ENCODE assay signal across 13 mouse cellular contexts in genomic region chr13:94211236-94212119, GRCm38 (mm10).
DNase-seq lines count a peak whose midpoint lies in the region; ATAC-seq and TF ChIP-seq lines count a peak whose summit lies in the region.
"Had no signal": no experiment of that assay in that cellular context is flagged by ENCODE, and none has a peak within 500 bp of the region (broad histone marks: within the 10 kb centered on the region; RNA-seq: fewer than 3 reads in every experiment).

No protein-coding gene starts in this region.

- no peak overlapping the region for H3K4me3 ChIP-seq in lung, embryonic 14.5 days (ENCODE audit: low read depth, low read length)
- no peak overlapping the region for H3K4me3 ChIP-seq in embryonic facial prominence, embryonic 14.5 days (ENCODE audit: low read depth, low read length)
- no peak overlapping the region for H3K4me3 ChIP-seq in forebrain, embryonic 15.5 days
- no peak overlapping the region for H3K4me3 ChIP-seq in limb, embryonic 12.5 days (replicated peaks)
- H3K4me3 ChIP-seq: gastrocnemius, adult 2 months; heart, embryonic 13.5 days had no signal

- DNase-seq in lung, embryonic 14.5 days, result peak; percentile 80
- no peak for DNase-seq in lung, postnatal 14 days
- DNase-seq in embryonic facial prominence, embryonic 14.5 days (ENCODE audit: low spot score), result peak; percentile 72
- no peak for DNase-seq in spleen, postnatal 4 days (ENCODE audit: low spot score in 2 of 2)
- DNase-seq in adrenal gland, adult (ENCODE audit: inconsistent age in 2 of 2, low spot score in 1 of 2), result no peak
- no peak for DNase-seq in heart, adult 18-20 months
- DNase-seq: adrenal gland, postnatal 36 days; gastrocnemius, adult 2 months; kidney, adult 9 months; thymus, adult 2 months had no signal

- H3K27ac ChIP-seq in lung, embryonic 14.5 days (ENCODE audit: low read depth), result no peak overlapping the region
- H3K27ac ChIP-seq in embryonic facial prominence, embryonic 14.5 days (replicated peaks; ENCODE audit: low read depth, low read length), result no peak overlapping the region
- peak overlapping the region; percentile 68 for H3K27ac ChIP-seq in forebrain, embryonic 15.5 days (replicated peaks)
- H3K27ac ChIP-seq in limb, embryonic 12.5 days, result peak overlapping the region; percentile 7; the same call in 1 of the 2 replicates
- H3K27ac ChIP-seq: gastrocnemius, adult 2 months; heart, embryonic 13.5 days had no signal

- peaks cover 7% of the 10 kb centered on the region; the same call in 1 of the 2 replicates for H3K36me3 ChIP-seq in lung, embryonic 14.5 days (ENCODE audit: insufficient read depth)
- H3K36me3 ChIP-seq in embryonic facial prominence, embryonic 14.5 days (ENCODE audit: control insufficient read depth, insufficient read depth, low read length), result peaks cover 33% of the 10 kb centered on the region
- H3K36me3 ChIP-seq in forebrain, embryonic 15.5 days, result peaks cover 17% of the 10 kb centered on the region
- H3K36me3 ChIP-seq in limb, embryonic 12.5 days, result peaks cover 38% of the 10 kb centered on the region

- ATAC-seq in lung, embryonic 14.5 days (ENCODE audit: insufficient read depth), result peak; percentile 56; the same call in 1 of the 2 replicates
- peak; percentile 53; the same call in 1 of the 2 replicates for ATAC-seq in embryonic facial prominence, embryonic 14.5 days (ENCODE audit: low read depth)
- peak; percentile 91 for ATAC-seq in forebrain, embryonic 15.5 days (replicated peaks)
- no peak for ATAC-seq in limb, embryonic 12.5 days (ENCODE audit: insufficient number of reproducible peaks, insufficient read depth, low FRiP score, low TSS enrichment, low read depth)

- H3K4me1 ChIP-seq in lung, embryonic 14.5 days (ENCODE audit: insufficient read depth), result peaks cover 3% of the 10 kb centered on the region; the same call in 1 of the 2 replicates
- H3K4me1 ChIP-seq in embryonic facial prominence, embryonic 14.5 days (ENCODE audit: control insufficient read depth, insufficient read depth, low read length), result peaks cover 8% of the 10 kb centered on the region; the same call in 1 of the 2 replicates
- peaks cover 14% of the 10 kb centered on the region for H3K4me1 ChIP-seq in forebrain, embryonic 15.5 days
- H3K4me1 ChIP-seq in limb, embryonic 12.5 days (replicated peaks), result no peaks in the 10 kb centered on the region
- H3K4me1 ChIP-seq: heart, embryonic 13.5 days had no signal

- H3K4me2 ChIP-seq in lung, embryonic 14.5 days, result no peak overlapping the region
- no peak overlapping the region for H3K4me2 ChIP-seq in embryonic facial prominence, embryonic 14.5 days (ENCODE audit: low read depth, low read length)
- H3K4me2 ChIP-seq in forebrain, embryonic 15.5 days (replicated peaks), result no peak overlapping the region
- no peak overlapping the region for H3K4me2 ChIP-seq in limb, embryonic 12.5 days
- H3K4me2 ChIP-seq: heart, embryonic 13.5 days had no signal

- no peak for TF ChIP-seq CTCF in lung, embryonic 14.5 days (IDR thresholded peaks at IDR 0.05; ENCODE audit: low read depth)

- no peaks in the 10 kb centered on the region for H3K27me3 ChIP-seq in lung, embryonic 14.5 days (ENCODE audit: insufficient read depth, low read length)
- no peaks in the 10 kb centered on the region for H3K27me3 ChIP-seq in embryonic facial prominence, embryonic 14.5 days (replicated peaks; ENCODE audit: control insufficient read depth, insufficient read depth, low read length)
- no peaks in the 10 kb centered on the region for H3K27me3 ChIP-seq in forebrain, embryonic 15.5 days
- no peaks in the 10 kb centered on the region for H3K27me3 ChIP-seq in limb, embryonic 12.5 days
- H3K27me3 ChIP-seq: heart, embryonic 13.5 days had no signal

- WGBS in lung, embryonic 14.5 days, result 48% methylated on average over 6 of the region's 6 CpGs
- WGBS in embryonic facial prominence, embryonic 14.5 days, result 59% methylated on average over 5 of the region's 6 CpGs
- WGBS in forebrain, embryonic 15.5 days, result 16% methylated on average over 6 of the region's 6 CpGs
- WGBS in limb, embryonic 12.5 days, result 62% methylated on average over 6 of the region's 6 CpGs

- no peak overlapping the region for H3K9ac ChIP-seq in lung, embryonic 14.5 days
- no peak overlapping the region for H3K9ac ChIP-seq in embryonic facial prominence, embryonic 14.5 days (ENCODE audit: low read depth, low read length)
- H3K9ac ChIP-seq in forebrain, embryonic 15.5 days (replicated peaks), result no peak overlapping the region
- H3K9ac ChIP-seq in limb, embryonic 12.5 days (replicated peaks), result no peak overlapping the region
- H3K9ac ChIP-seq: heart, embryonic 13.5 days had no signal

- H3K9me3 ChIP-seq in lung, embryonic 14.5 days (ENCODE audit: low read depth, low read length), result no peaks in the 10 kb centered on the region
- H3K9me3 ChIP-seq in embryonic facial prominence, embryonic 14.5 days (ENCODE audit: control insufficient read depth, low read length), result peaks cover 6% of the 10 kb centered on the region
- H3K9me3 ChIP-seq in forebrain, embryonic 15.5 days, result no peaks in the 10 kb centered on the region
- H3K9me3 ChIP-seq in limb, embryonic 12.5 days, result 0 out of 2 replicates have a peak, but pooled peaks cover 6% of the 10 kb centered on the region

Comparison
In these comparisons a context has a peak if more than half of its experiments do, and no peak if none do; other contexts are left out.
1. DNase-seq: peak in lung, embryonic 14.5 days (single experiment) and embryonic facial prominence, embryonic 14.5 days (single experiment); none in lung, postnatal 14 days (single experiment), spleen, postnatal 4 days (0 of 2), adrenal gland, adult (0 of 2) and heart, adult 18-20 months (0 of 2).
2. H3K27ac ChIP-seq: peak in forebrain, embryonic 15.5 days (single experiment) and limb, embryonic 12.5 days (single experiment); none in lung, embryonic 14.5 days (single experiment) and embryonic facial prominence, embryonic 14.5 days (single experiment).